Mouse (Mus musculus) lung, adult 2 months (tissue): ENCODE data around the gene Ropn1l. TPM values are rescaled to one million over a fixed set of nuclear protein-coding genes. Genes with fewer than 3 reads are reported as not detected.

Source experiments
- DNase-seq: peaks from one replicate; pipeline ENCODE4 v3.0.0; 2022
- H3K4me1 ChIP-seq: fragments of 200-500 bp; 2 replicates; pipeline ENCODE4 v1.6.1; 2011; ENCODE audit warnings: low read length; ENCODE audit not compliant: control insufficient read depth, insufficient read depth
- H3K4me3 ChIP-seq: fragments of 200-500 bp; replicated peaks from 2 replicates; pipeline ENCODE3; 2011; ENCODE audit warnings: low read depth, mild to moderate bottlenecking, control low read depth, low read length; ENCODE audit errors: extremely low read depth
- CTCF ChIP-seq: fragments of 200-500 bp; IDR thresholded peaks from 2 replicates; pipeline ENCODE4 v1.5.1; 2011; ENCODE audit warnings: mild to moderate bottlenecking, low read length, control low read depth; ENCODE audit not compliant: insufficient read depth
- POLR2A ChIP-seq: fragments of 200-500 bp; IDR thresholded peaks from 2 replicates; pipeline ENCODE4 v1.6.1; 2011; ENCODE audit warnings: low read depth, mild to moderate bottlenecking, control low read depth, low read length, borderline replicate concordance; ENCODE audit errors: extremely low read depth
- WGBS: fragments of 180-500 bp; shearing (Covaris S2); methylation state at CpG from one replicate; pipeline ENCODE4 v1.1.7; 2018; 5-methylcytosine and 5-hydroxymethylcytosine counted together
- polyA plus RNA-seq: library from polyadenylated mRNA; depleted of rRNA; stranded (reverse); fragments of >200 nt; gene quantifications from 2 replicates; pipeline ENCODE4 v1.2.3, GENCODE M21; 2012; rRNA removed

Gene Ropn1l
- 2.1 and 2.4 TPM in 2 replicates for polyA plus RNA-seq

DNA sequence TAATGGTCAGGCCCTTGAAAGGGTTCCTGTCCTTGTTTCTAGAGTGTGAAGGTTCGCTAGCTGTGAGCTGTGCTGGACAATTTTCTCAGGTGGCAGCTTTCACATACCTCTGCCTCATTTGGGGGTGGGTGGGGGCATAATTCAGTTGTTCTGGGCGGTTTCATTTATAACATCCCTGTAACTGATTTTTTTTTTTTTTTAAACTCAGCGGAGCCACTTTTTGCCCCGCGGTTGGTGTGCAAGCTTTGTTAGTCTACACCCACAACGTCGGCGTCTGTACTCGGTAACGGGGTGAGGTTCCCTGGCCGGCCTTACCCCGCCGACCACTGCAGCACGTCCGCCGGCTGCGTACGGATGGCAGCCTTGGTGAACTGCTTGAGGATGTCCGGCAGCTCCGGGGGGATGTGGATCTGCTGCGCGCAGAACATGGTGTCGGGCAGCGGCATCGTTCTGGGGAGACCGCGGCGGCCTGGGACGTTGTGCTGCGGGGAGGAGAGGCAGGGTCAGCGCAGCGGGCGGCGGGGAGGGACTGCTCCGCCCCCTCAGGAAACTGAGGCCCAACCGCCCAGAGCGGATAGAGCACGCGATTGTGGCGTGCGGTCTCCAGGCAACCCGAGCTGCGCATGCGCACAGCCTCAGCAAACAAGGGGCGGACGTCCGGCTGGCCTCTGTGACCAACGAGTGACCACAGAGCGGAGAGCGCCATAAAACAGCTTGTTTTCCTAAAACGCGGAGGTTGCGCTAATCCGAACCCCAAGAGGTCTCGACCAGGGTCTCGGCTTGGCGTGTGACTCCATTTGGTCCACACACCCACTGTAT is at the start of gene Ropn1l:
Gene Ropn1l (minus strand): TSS at position 640 of the 819 bp plus-strand sequence.
- no peak for TF ChIP-seq CTCF
- TF ChIP-seq POLR2A = peak; percentile 72; the same call in 1 of the 2 replicates
- Histone ChIP-seq H3K4me3 (peak within 1 kb of the TSS; percentile 67), H3K4me1 (peaks cover 7% of the 10 kb centered on the region)
- peak; percentile 94 for DNase-seq
- WGBS = under 1% methylated on average over 56 of the region's 57 CpGs

DNA sequence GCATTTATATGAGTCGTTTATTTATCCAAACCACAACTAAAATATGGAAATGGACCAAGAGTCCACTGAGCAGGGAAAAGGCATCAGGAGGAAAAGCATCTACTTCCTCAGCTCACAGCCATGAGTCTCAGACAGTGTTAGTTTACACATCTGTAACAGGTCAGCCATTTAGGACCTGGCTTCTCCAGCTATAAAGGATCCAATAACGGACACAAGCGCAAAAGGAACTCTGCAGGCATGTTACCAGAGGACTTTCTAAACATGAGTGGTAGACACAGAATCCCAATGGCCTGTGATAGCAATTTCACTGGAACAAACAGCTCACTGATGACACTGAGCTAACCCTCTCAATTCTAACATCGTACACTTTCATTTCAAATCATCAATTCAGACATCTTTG is 49.5 kb upstream of the Ropn1l start:
- Histone ChIP-seq H3K4me1 (no peaks in the 10 kb centered on the region), H3K4me3 (no peak overlapping the region)
- WGBS = 73% methylated on average over 4 of the region's 4 CpGs
- no peak for TF ChIP-seq POLR2A
- TF ChIP-seq CTCF = no peak
- no peak for DNase-seq

DNA sequence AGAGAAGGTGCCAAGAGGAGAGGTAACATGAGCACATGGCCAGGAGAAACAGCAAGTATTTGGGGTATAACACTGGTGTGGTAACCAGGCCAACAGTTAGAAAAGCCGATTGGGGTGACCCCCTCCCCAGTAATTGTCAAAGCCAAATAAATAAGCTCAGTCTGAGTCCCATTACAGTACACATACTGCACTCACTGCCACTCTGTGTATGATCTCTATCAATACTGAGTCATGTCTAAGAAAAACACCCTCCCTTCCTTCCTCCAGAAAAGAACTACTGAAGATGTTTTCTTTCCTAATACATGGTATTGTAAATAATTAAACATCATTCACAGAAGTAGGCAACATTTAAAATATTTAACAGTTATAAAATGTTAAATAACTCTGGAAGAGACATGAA is 48.8 kb upstream of the Ropn1l start:
- TF ChIP-seq CTCF (no peak), POLR2A (no peak)
- WGBS = 50% methylated on average over 1 of the region's 1 CpGs
- H3K4me1 ChIP-seq = no peaks in the 10 kb centered on the region
- no peak for DNase-seq
- no peak overlapping the region for H3K4me3 ChIP-seq

DNA sequence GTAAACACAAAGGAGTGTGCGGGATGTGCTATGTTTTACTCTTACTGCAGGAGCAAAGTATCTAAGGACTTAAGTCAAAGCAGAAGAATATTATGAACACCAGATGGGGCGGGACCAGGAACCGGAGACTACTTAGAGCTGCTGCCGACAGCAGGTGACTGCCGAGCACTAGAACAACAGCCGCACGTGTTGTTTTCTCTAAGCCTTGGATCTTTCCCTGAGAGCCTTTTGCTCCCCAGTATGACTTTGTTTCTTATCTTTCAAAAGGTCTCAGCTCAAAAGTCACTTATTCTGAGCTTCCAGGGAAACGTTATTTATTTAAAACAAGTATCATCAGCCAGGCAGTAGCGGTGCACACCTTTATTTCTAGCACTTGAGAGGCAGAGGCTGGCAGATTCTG is 41.3 kb upstream of the Ropn1l start:
- Histone ChIP-seq H3K4me3 (no peak overlapping the region), H3K4me1 (no peaks in the 10 kb centered on the region)
- WGBS = 76% methylated on average over 9 of the region's 9 CpGs
- TF ChIP-seq CTCF = no peak
- TF ChIP-seq POLR2A = no peak
- DNase-seq = no peak

DNA sequence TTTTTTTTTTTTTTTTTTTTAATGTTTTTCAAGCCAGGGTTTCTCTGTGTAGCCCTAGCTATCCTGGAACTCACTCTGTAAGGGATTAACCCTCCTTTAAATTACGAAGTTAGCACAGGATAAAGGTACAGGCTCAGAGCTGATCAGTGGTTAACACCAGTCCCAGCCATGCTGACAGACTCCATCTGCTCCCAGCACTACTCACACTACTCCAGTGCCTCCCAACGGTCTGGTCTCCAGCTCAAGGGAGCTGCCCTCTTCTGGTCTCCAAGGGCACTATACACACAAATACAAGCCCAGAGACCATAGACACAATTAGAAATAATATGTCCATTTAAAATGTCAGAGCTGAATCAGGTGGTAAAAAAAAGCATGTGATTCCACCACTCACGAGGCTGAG is 40.8 kb upstream of the Ropn1l start:
- 72% methylated on average over 3 of the region's 3 CpGs for WGBS
- Histone ChIP-seq H3K4me1 (no peaks in the 10 kb centered on the region), H3K4me3 (no peak overlapping the region)
- TF ChIP-seq CTCF (no peak), POLR2A (no peak)
- no peak for DNase-seq

DNA sequence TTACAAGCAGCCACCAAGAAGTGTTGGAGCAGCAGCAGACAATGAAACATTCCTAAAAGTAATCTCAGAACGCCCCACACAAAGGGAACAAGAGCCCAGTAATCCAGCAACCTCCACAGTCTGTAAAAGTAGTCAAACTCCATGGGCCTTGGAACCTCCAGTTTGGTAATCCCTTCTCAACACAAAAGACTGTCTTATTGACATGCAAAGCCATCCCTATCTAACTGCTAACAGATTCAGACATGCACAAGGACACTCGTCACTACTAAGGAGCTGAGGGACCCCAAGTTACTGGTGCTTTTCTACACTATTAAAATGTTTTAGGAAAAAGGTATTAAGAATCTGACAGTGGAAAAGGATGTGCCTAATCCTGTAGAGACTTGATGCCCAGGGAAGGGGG is 33.9 kb upstream of the Ropn1l start:
- 93% methylated on average over 2 of the region's 2 CpGs for WGBS
- Histone ChIP-seq H3K4me1 (no peaks in the 10 kb centered on the region), H3K4me3 (no peak overlapping the region)
- no peak for DNase-seq
- no peak for TF ChIP-seq CTCF
- TF ChIP-seq POLR2A = no peak

DNA sequence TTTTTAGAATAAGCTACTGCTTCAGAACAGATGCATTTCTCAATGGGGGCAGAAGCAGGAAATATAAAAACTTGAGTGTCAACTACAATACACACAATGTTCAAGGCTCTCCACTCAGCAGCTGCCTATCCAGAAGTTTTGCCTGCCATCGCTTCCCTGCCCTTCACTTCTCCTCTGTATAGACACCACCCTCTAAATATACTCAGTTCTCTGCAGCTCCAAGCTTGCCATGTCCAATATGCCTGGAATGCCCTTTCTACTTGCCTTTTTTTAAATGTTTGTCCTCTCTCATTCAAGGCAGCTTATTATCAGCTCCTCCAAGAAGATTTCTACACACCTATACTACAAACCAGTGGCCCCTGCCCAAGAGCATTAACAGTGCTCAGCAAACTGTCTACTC is 23.1 kb upstream of the Ropn1l start:
- TF ChIP-seq POLR2A (no peak), CTCF (no peak)
- 79% methylated on average over 1 of the region's 1 CpGs for WGBS
- Histone ChIP-seq H3K4me3 (no peak overlapping the region), H3K4me1 (peaks cover 7% of the 10 kb centered on the region)
- DNase-seq = no peak

DNA sequence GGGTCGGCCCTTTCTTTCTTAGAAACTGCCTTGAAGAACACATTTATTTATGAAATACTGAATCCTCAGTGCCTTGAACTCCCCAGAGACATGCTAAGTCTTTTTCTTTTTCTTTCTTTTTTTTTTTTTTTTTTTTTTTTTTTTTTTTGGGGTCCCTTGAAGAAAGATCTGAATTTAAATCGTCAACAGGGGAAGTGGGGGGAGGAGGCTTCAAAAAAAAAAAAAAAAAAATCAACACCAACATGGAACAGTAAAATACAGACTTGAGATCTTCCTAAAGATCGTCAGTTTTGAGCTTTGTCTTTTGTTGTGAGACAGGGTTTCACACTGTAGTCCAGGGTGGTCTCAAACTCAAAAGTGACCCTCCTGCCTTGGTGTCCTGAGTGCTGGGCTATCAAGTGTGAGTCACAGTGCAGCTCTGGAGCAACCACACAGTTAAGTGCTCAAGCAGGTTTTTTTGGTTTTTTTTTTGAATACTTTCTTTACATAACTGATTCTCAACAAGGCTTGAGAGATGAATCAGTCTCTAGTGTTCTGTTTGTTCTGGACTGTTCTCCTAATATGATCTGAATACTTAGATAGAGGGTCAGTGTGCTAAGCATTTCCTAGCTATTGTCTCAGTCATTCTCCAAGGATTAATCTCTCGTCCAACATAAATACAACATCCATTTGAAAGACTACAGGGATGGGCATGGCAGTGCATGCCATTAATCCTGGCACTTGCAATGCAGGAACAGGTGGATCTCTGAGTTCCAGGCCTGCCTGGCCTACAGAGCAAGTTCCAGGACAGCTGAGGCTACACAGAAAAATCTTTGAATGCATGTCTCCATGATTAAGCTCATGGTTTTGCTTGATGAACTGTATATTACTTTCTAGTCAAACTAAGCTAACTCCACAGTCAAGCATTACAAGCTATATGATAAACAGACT is 19.4 kb upstream of the Ropn1l start:
- Histone ChIP-seq H3K4me1 (peaks cover 7% of the 10 kb centered on the region), H3K4me3 (no peak overlapping the region)
- no peak for DNase-seq
- no peak for TF ChIP-seq CTCF
- TF ChIP-seq POLR2A = no peak
- 39% methylated on average over 4 of the region's 4 CpGs for WGBS

DNA sequence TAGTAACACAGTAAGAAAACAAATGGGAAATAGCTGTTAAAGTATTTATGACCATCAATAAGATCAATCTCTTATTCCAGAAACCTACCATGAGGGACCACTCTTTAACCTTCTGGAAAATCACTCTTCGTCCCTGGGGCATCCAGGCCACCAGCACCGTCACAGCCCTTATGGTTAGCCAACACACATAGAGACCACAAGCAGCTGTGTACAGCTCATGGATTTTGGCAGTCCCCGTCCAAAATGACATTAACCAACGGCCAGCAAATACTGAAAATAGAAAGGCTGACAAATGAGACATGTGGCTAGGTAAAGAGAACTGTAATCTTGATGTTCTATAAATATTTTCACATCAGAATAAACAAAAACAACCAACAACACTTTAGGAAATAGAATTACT is 18.0 kb upstream of the Ropn1l start:
- DNase-seq = no peak
- H3K4me3 ChIP-seq = no peak overlapping the region
- WGBS = 84% methylated on average over 4 of the region's 4 CpGs
- peaks cover 7% of the 10 kb centered on the region for H3K4me1 ChIP-seq
- TF ChIP-seq POLR2A (no peak), CTCF (no peak)

DNA sequence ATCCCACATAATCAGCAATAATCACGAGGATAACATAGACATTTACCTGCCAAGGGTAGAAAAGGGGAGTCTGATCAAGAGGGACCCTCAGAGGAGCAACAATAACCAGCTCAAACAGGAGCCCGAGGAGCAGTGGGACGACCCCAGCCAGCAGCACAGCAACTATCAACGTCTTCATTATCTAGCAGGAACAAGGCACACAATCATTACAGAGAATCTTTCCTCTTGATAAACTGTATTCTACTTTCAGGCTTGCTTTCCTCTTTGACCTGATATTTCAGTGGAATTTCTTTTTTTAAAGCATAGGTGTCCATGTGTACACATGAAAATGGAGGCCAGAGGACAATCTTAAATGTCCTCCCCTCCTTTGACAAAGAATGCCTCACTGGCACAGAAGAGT is 16.0 kb upstream of the Ropn1l start:
- 81% methylated on average over 4 of the region's 4 CpGs for WGBS
- no peak for TF ChIP-seq POLR2A
- no peak for TF ChIP-seq CTCF
- DNase-seq = no peak

DNA sequence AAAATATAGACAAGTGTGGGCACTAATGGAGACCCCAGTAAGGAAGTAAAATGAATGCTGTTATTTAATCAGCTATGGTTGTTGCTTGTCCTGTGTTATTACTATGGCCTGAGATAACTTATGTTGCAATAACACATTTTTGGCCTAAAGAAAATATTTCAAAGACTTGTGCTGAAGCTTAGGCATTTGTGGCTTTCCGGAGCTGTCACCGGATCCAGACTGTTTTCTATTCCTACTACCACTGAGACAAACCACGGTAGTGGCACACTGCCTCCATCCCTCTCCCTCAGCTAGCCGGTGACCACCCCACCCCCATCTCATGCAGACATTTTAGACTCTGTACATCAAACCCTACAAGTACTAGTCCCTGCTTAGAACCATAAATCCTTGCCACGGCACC is 15.3 kb upstream of the Ropn1l start:
- TF ChIP-seq CTCF = no peak
- TF ChIP-seq POLR2A = no peak
- 69% methylated on average over 5 of the region's 5 CpGs for WGBS
- H3K4me3 ChIP-seq = no peak overlapping the region
- H3K4me1 ChIP-seq = peaks cover 7% of the 10 kb centered on the region
- no peak for DNase-seq

More for the DNA sequence above, 16.0 kb upstream of the Ropn1l start:
- H3K4me3 ChIP-seq = no peak overlapping the region
- peaks cover 7% of the 10 kb centered on the region for H3K4me1 ChIP-seq
